Mouse (Mus musculus) lung, postnatal 10 days (tissue): ENCODE results near the gene Scrn2.
A peak's percentile ranks its signal among the peaks of the same experiment; 100 is the strongest.

ENCODE experiments used
- DNase-seq: peaks from one replicate; pipeline ENCODE4 v3.0.0; 2021

Scrn2 gene

GRCm38 (mm10) chr11:97029686-97030417, at the start of gene Scrn2:
TSS of gene Scrn2 (plus strand) at chr11:97029938.
- DNase-seq, result peak; percentile 91

GRCm38 (mm10) chr11:96980021-96980420, 49.7 kb upstream of the Scrn2 start:
- DNase-seq, result no peak

GRCm38 (mm10) chr11:96981461-96981860, 48.3 kb upstream of the Scrn2 start:
- DNase-seq, result no peak

GRCm38 (mm10) chr11:96982355-96982754, 47.4 kb upstream of the Scrn2 start:
- DNase-seq, result peak; percentile 88

- no peak for DNase-seq
Observed at GRCm38 (mm10) chr11:96982859-96983258, 46.9 kb upstream of the Scrn2 start, which contains the start of gene Sp2. TSS of gene Sp2 (minus strand) at chr11:96982959.

GRCm38 (mm10) chr11:96984903-96985302, 44.8 kb upstream of the Scrn2 start:
- no peak for DNase-seq

GRCm38 (mm10) chr11:96986463-96986862, 43.3 kb upstream of the Scrn2 start:
- DNase-seq, result no peak

GRCm38 (mm10) chr11:96987873-96988655, 41.7 kb upstream of the Scrn2 start:
- peak; percentile 54 for DNase-seq

- no peak for DNase-seq
Observed at GRCm38 (mm10) chr11:96991501-96991900, 38.2 kb upstream of the Scrn2 start.

- peak; percentile 63 for DNase-seq
Observed at GRCm38 (mm10) chr11:96992722-96993311, 36.9 kb upstream of the Scrn2 start.

- DNase-seq, result no peak
Observed at GRCm38 (mm10) chr11:96995031-96995430, 34.7 kb upstream of the Scrn2 start.

- no peak for DNase-seq
Observed at GRCm38 (mm10) chr11:96995836-96996772, 33.6 kb upstream of the Scrn2 start.

- DNase-seq, result no peak
Observed at GRCm38 (mm10) chr11:96996773-96997379, 32.9 kb upstream of the Scrn2 start.

- DNase-seq, result peak; percentile 63
Observed at GRCm38 (mm10) chr11:96997380-96997956, 32.3 kb upstream of the Scrn2 start.

GRCm38 (mm10) chr11:97003170-97003569, 26.6 kb upstream of the Scrn2 start:
- DNase-seq, result no peak

- DNase-seq, result no peak
Observed at GRCm38 (mm10) chr11:97007093-97007794, 22.5 kb upstream of the Scrn2 start.

- no peak for DNase-seq
Observed at GRCm38 (mm10) chr11:97009198-97009790, 20.4 kb upstream of the Scrn2 start.

GRCm38 (mm10) chr11:97013121-97013670, 16.5 kb upstream of the Scrn2 start, which contains the start of gene Sp6:
TSS of gene Sp6 (plus strand) at chr11:97013394.
- peak; percentile 69 for DNase-seq

GRCm38 (mm10) chr11:97017696-97018582, 11.8 kb upstream of the Scrn2 start:
- peak; percentile 45 for DNase-seq
